In genomic region chr11:5495286-5495832, GRCm38 (mm10) we compare ENCODE assay signal across 29 mouse cellular contexts. TPM values are rescaled to one million over a fixed set of nuclear protein-coding genes. Genes with fewer than 3 reads are reported as not detected.
A peak's percentile ranks its signal among the peaks of the same experiment; 100 is the strongest.
DNase-seq lines count a peak whose midpoint lies in the region; ATAC-seq and TF ChIP-seq lines count a peak whose summit lies in the region.
"Had no signal": no experiment of that assay in that cellular context is flagged by ENCODE, and none has a peak within 500 bp of the region (broad histone marks: within the 10 kb centered on the region; RNA-seq: fewer than 3 reads in every experiment).

No protein-coding gene starts in this region.

- no peak overlapping the region for H3K9ac ChIP-seq in liver, postnatal 0 days (replicated peaks)
- H3K9ac ChIP-seq: embryonic facial prominence, embryonic 12.5 days; embryonic facial prominence, embryonic 15.5 days; forebrain, embryonic 12.5 days; heart, embryonic 12.5 days; heart, embryonic 15.5 days; hindbrain, embryonic 13.5 days; intestine, embryonic 15.5 days had no signal

- intact Hi-C loops in heart, postnatal 14 days (cut with DNase I): no loop called here

- DNase-seq in heart, adult 11 months: peak; percentile 84
- no peak for DNase-seq in heart, postnatal 14 days
- DNase-seq in ES-CJ7 (ENCODE audit: low read depth, low spot score): peak; percentile 75
- peak; percentile 77 for DNase-seq in ZHBTc4 (ENCODE audit: low read depth, low spot score)
- no peak for DNase-seq in liver, postnatal 0 days
- DNase-seq in right cerebral cortex, postnatal 14 days: no peak
- DNase-seq: adrenal gland, postnatal 10 days; B cell, adult 2 months; cerebellum, adult 11 months; cerebellum, adult 2 months; cerebellum, adult 9-11 months; cerebellum, postnatal 25 days; gastrocnemius, postnatal 10 days; gastrocnemius, postnatal 36 days; heart, adult 18-20 months; heart, postnatal 10 days; heart, postnatal 4 days; kidney, adult 11 months had no signal

- no peak overlapping the region for H3K27ac ChIP-seq in liver, postnatal 0 days (ENCODE audit: low read depth)
- H3K27ac ChIP-seq: embryonic facial prominence, embryonic 12.5 days; embryonic facial prominence, embryonic 15.5 days; forebrain, embryonic 12.5 days; heart, embryonic 15.5 days; hindbrain, embryonic 13.5 days; intestine, embryonic 15.5 days had no signal

- H3K36me3 ChIP-seq in E14TG2a.4 (ENCODE audit: insufficient read depth, low read length): peaks cover 6% of the 10 kb centered on the region
- H3K36me3 ChIP-seq in liver, postnatal 0 days (replicated peaks; ENCODE audit: insufficient read depth, low read length): no peaks in the 10 kb centered on the region
- H3K36me3 ChIP-seq: embryonic facial prominence, embryonic 12.5 days; embryonic facial prominence, embryonic 15.5 days; forebrain, embryonic 12.5 days; heart, embryonic 12.5 days; heart, embryonic 15.5 days; hindbrain, embryonic 13.5 days; intestine, embryonic 15.5 days had no signal

- no peaks in the 10 kb centered on the region for H3K27me3 ChIP-seq in E14TG2a.4 (ENCODE audit: insufficient read depth, low read length)
- H3K27me3 ChIP-seq in liver, postnatal 0 days (ENCODE audit: insufficient read depth, low read length): no peaks in the 10 kb centered on the region
- H3K27me3 ChIP-seq: CH12.LX; embryonic facial prominence, embryonic 12.5 days; embryonic facial prominence, embryonic 15.5 days; forebrain, embryonic 12.5 days; heart, embryonic 12.5 days; heart, embryonic 15.5 days; hindbrain, embryonic 13.5 days; intestine, embryonic 15.5 days had no signal

- no peak overlapping the region for H3K4me2 ChIP-seq in liver, postnatal 0 days (ENCODE audit: low read depth, low read length)
- H3K4me2 ChIP-seq: embryonic facial prominence, embryonic 12.5 days; embryonic facial prominence, embryonic 15.5 days; forebrain, embryonic 12.5 days; heart, embryonic 12.5 days; heart, embryonic 15.5 days; hindbrain, embryonic 13.5 days; intestine, embryonic 15.5 days had no signal

- ATAC-seq in liver, postnatal 0 days: no peak
- ATAC-seq: forebrain, embryonic 16.5 days; hindbrain, embryonic 16.5 days; intestine, embryonic 15.5 days had no signal

- peak overlapping the region; percentile 70 for H3K4me3 ChIP-seq in E14TG2a.4 (replicated peaks; ENCODE audit: low read length)
- no peak overlapping the region for H3K4me3 ChIP-seq in liver, postnatal 0 days (ENCODE audit: low read depth, low read length)
- H3K4me3 ChIP-seq: embryonic facial prominence, embryonic 12.5 days; embryonic facial prominence, embryonic 15.5 days; forebrain, embryonic 12.5 days; heart, embryonic 12.5 days; heart, embryonic 15.5 days; hindbrain, embryonic 13.5 days; intestine, embryonic 15.5 days had no signal

- TF ChIP-seq EP300 in liver, postnatal 0 days (IDR thresholded peaks at IDR 0.05; ENCODE audit: low read depth): no peak

- peaks cover 84% of the 10 kb centered on the region for H3K4me1 ChIP-seq in E14TG2a.4 (replicated peaks; ENCODE audit: low read depth, low read length)
- peaks cover 27% of the 10 kb centered on the region for H3K4me1 ChIP-seq in liver, postnatal 0 days (ENCODE audit: insufficient read depth)
- H3K4me1 ChIP-seq: embryonic facial prominence, embryonic 12.5 days; forebrain, embryonic 12.5 days; heart, embryonic 15.5 days; hindbrain, embryonic 13.5 days had no signal

- no peak for TF ChIP-seq CTCF in E14TG2a.4 (conservative IDR thresholded peaks at IDR 0.05; ENCODE audit: low read length)
- TF ChIP-seq CTCF in liver, postnatal 0 days (IDR thresholded peaks at IDR 0.05; ENCODE audit: low read depth): no peak

- H3K9me3 ChIP-seq in E14TG2a.4 (ENCODE audit: low read length): no peaks in the 10 kb centered on the region
- no peaks in the 10 kb centered on the region for H3K9me3 ChIP-seq in liver, postnatal 0 days (ENCODE audit: low read length)
- H3K9me3 ChIP-seq: embryonic facial prominence, embryonic 12.5 days; embryonic facial prominence, embryonic 15.5 days; forebrain, embryonic 12.5 days; heart, embryonic 12.5 days; heart, embryonic 15.5 days; hindbrain, embryonic 13.5 days; intestine, embryonic 15.5 days had no signal

- WGBS in liver, postnatal 0 days (ENCODE audit: insufficient replicate concordance): 84% methylated on average over 12 of the region's 12 CpGs

RNA-seq across cellular contexts. Expression of gene Xbp1, which starts 25.1 kb away (rescaled TPM):
- total RNA-seq in heart, postnatal 14 days (2021): 10 to 100 TPM; 50.8 to 65.3 TPM
- polyA plus RNA-seq in liver, postnatal 0 days (2015; fragmentation: Nextera tagmentation; extraction: Ambion mirVana): 119 and 137 TPM in 2 replicates

RNA-seq across cellular contexts. Expression of gene Ccdc117, which starts 46.6 kb away (rescaled TPM):
- total RNA-seq in heart, postnatal 14 days (2021): 10 to 100 TPM; 17.6 to 20.5 TPM
- 5.5 and 6.0 TPM in 2 replicates for polyA plus RNA-seq in liver, postnatal 0 days (2015; fragmentation: Nextera tagmentation; extraction: Ambion mirVana)

RNA-seq across cellular contexts. Expression of gene Znrf3, which starts 50.7 kb away (rescaled TPM):
- total RNA-seq in heart, postnatal 14 days (2021): 10 to 100 TPM; 10.4 to 12.6 TPM
- 3.9 and 4.5 TPM in 2 replicates for polyA plus RNA-seq in liver, postnatal 0 days (2015; fragmentation: Nextera tagmentation; extraction: Ambion mirVana)

Comparison
In these comparisons a context has a peak if more than half of its experiments do, and no peak if none do; other contexts are left out.
1. DNase-seq: peak in heart, adult 11 months (single experiment), ES-CJ7 (single experiment) and ZHBTc4 (single experiment); none in heart, postnatal 14 days (0 of 2), liver, postnatal 0 days (single experiment) and right cerebral cortex, postnatal 14 days (single experiment).